Mouse (Mus musculus) embryonic facial prominence, embryonic 14.5 days (tissue): ENCODE data around the gene Hspa1a. TPM values are rescaled to one million over a fixed set of nuclear protein-coding genes. Genes with fewer than 3 reads are reported as not detected.
"Not testable (repeated sequence)": the region's sequence is repeated elsewhere in the genome, so short reads cannot be mapped to it uniquely, and the experiment has no call there.

Experiments
- ATAC-seq: fragments of 200-750 bp; cut with Nextera tagmentation; 2 replicates; pipeline ENCODE4 v1.8.0; 2017; ENCODE audit warnings: low read depth, moderate number of reproducible peaks, moderate TSS enrichment
- DNase-seq: peaks from one replicate; pipeline ENCODE4 v3.0.0-alpha.2; 2015; ENCODE audit warnings: low spot score
- H3K27ac ChIP-seq: fragments of 300-500 bp; sonication (generic); replicated peaks from 2 replicates; pipeline ENCODE4 v1.5.1; 2014; ENCODE audit warnings: low read depth, mild to moderate bottlenecking, low read length, moderate library complexity
- H3K27me3 ChIP-seq: fragments of 300-500 bp; sonication (generic); replicated peaks from 2 replicates; pipeline ENCODE4 v1.6.1; 2014; ENCODE audit warnings: low read length; ENCODE audit not compliant: control insufficient read depth, insufficient read depth
- H3K36me3 ChIP-seq: fragments of 300-500 bp; sonication (generic); 2 replicates; pipeline ENCODE4 v1.6.1; 2014; ENCODE audit warnings: low read length, mixed read lengths; ENCODE audit not compliant: control insufficient read depth, insufficient read depth
- H3K4me1 ChIP-seq: fragments of 300-500 bp; sonication (generic); 2 replicates; pipeline ENCODE4 v1.6.1; 2014; ENCODE audit warnings: antibody characterized with exemption, low read length; ENCODE audit not compliant: control insufficient read depth, insufficient read depth
- H3K4me2 ChIP-seq: fragments of 300-500 bp; sonication (generic); 2 replicates; pipeline ENCODE4 v1.6.1; 2014; ENCODE audit warnings: low read depth, mild to moderate bottlenecking, low read length, moderate library complexity, mixed read lengths
- H3K4me3 ChIP-seq: fragments of 300-500 bp; sonication (generic); 2 replicates; pipeline ENCODE4 v1.5.1; 2014; ENCODE audit warnings: low read depth, mild to moderate bottlenecking, low read length
- H3K9ac ChIP-seq: fragments of 300-500 bp; sonication (generic); 2 replicates; pipeline ENCODE4 v1.6.1; 2014; ENCODE audit warnings: low read depth, mild to moderate bottlenecking, low read length, moderate library complexity, mixed read lengths
- H3K9me3 ChIP-seq: fragments of 300-500 bp; sonication (generic); 2 replicates; pipeline ENCODE4 v1.6.1; 2016; ENCODE audit warnings: low read length; ENCODE audit not compliant: control insufficient read depth
- WGBS: fragments of 180-500 bp; shearing (Covaris S2); extraction: QIAGEN DNeasy Blood & Tissue Kit; methylation state at CpG from one replicate; pipeline ENCODE4 v1.1.7; 2014; 5-methylcytosine and 5-hydroxymethylcytosine counted together
- polyA plus RNA-seq: library from polyadenylated mRNA; unstranded; fragments of >200 nt; fragmentation: Nextera tagmentation; extraction: Ambion mirVana; gene quantifications from 2 replicates; pipeline ENCODE4 v1.2.1, GENCODE M21; 2014

Hspa1a gene
- polyA plus RNA-seq, 1 experiment from 2014 or later, result 7.3 TPM

DNA sequence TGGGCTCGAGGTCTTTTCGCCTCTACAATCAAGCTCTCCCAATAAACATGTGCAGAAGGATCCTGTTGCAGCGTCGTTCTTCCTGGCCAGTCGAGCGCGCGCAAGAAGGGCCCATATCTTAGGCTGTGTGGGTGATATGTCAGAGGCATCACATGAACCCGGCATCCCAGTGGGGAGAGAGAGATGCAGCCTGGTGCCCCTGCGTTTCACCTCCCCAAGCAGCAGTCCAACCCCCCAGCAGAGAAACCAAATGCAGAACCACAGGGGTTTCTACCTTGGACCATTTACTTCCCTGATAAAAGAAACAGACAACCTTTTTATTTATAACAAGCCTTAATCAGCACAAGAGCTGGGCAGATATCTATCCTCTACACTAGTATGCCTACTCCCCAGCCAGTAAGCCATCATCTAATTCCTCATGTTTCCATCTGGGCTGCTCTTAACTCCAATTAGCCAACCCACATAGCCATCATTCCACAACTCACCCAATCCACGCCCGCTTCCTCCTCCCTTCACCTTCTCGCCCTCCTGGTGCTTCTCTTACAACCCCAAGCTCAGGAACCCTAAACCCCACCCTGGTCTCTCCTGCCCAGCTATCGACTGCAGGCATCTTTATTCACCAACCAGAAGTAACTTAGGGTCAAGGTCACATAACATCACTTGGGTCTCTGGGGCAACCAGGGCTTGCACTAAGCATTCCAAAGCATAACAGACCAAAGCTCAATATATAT lies 24.6 kb upstream of the Hspa1a start:
- H3K27ac ChIP-seq, result no peak overlapping the region
- no peak overlapping the region for H3K4me2 ChIP-seq
- WGBS, result 93% methylated on average over 12 of the region's 14 CpGs
- H3K9ac ChIP-seq, result no peak overlapping the region; the same call in 1 of the 2 replicates
- peaks cover 6% of the 10 kb centered on the region; the same call in 1 of the 2 replicates for H3K4me1 ChIP-seq
- no peaks in the 10 kb centered on the region for H3K27me3 ChIP-seq
- H3K36me3 ChIP-seq, result peaks cover 26% of the 10 kb centered on the region
- DNase-seq, result no peak
- H3K9me3 ChIP-seq, result no peaks in the 10 kb centered on the region
- no peak for ATAC-seq
- H3K4me3 ChIP-seq, result no peak overlapping the region

DNA sequence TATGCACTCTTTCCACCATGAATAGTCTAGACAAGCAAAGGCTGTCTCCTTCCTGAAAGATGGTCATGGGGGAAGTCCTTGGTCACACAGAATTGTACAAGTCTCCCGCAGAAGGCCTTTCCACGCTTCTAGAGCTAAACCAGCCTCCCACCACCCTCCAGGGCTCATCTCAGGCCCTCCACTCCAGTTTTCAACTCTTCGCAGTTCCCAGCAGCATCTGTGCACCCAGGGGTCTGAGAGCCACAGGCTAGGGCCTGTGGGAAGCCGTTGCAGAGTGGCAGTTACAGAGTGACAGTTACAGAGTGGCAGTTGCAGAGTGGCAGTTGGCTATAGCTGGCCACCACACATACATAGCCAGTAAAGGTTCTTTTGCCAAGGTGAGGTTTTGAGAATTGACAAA lies 24.0 kb upstream of the Hspa1a start:
- not testable (repeated sequence) for H3K4me2 ChIP-seq, H3K4me3 ChIP-seq, H3K4me1 ChIP-seq, H3K9me3 ChIP-seq, H3K9ac ChIP-seq, ATAC-seq, H3K27ac ChIP-seq, DNase-seq, H3K27me3 ChIP-seq
- WGBS, result 96% methylated on average over 4 of the region's 4 CpGs
- H3K36me3 ChIP-seq, result peaks cover 28% of the 10 kb centered on the region

DNA sequence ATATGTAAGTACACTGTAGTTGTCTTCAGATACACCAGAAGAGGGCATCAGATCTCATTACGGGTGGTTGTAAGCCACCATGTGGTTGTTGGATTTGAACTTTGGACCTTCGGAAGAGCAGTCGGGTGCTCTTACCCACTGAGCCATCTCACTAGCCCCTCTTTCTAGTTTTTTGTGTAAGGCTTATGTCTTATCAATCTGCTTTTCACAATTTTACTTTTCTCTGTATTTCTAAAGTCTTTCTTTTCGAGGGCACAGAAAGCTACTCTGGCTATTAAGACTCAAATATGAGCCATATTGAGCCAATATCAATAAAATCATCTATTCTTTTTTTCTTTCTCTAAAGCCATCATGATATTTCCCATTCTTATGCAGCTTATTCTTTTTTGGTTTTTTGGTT lies 23.2 kb upstream of the Hspa1a start:
- WGBS, result 89% methylated on average over 4 of the region's 4 CpGs
- ATAC-seq, DNase-seq: not testable (repeated sequence)

DNA sequence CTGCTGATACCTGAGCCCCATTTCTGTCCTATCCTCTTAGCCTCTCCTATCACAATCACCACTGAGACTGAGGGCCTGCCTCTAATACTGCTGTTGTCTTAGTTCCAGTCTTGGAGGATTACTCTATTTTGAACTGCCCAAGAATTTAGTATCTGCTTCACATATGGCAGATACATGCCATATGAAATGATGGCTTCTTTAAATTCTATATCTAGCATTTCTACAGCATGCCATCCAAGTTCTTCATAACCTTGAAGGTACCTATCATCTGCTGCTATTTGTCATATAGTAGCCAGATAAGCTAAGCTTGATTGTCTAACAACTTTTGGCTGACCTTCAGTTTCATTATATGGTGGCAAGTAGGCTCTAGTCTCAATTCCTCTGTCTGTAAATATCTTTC lies 22.8 kb upstream of the Hspa1a start:
- peaks cover 34% of the 10 kb centered on the region for H3K36me3 ChIP-seq

More for the DNA sequence above, 23.2 kb upstream of the Hspa1a start:
- H3K4me1 ChIP-seq, H3K4me2 ChIP-seq, H3K9ac ChIP-seq, H3K9me3 ChIP-seq, H3K4me3 ChIP-seq, H3K27ac ChIP-seq, H3K27me3 ChIP-seq: not testable (repeated sequence)
- H3K36me3 ChIP-seq, result peaks cover 34% of the 10 kb centered on the region

DNA sequence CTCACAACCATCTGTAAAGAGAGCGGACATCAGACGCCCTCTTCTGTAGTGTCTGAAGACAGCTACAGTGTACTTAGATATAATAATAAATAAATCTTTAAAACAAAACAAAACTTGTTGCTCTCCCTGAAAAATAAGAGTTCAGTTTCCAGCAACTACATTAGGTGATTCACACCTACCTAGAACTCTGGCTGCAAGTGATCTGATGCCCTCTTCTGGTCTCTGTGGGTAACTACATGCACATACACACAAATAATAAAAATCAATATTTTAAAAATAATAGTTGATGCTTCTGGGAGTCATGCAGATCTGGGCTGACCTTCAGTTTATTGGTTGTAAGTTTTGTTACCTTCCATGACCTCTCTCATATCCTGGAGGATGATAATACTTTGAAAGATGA lies 12.3 kb upstream of the Hspa1a start:
- no peak overlapping the region for H3K4me3 ChIP-seq
- 80% methylated on average over 2 of the region's 2 CpGs for WGBS
- ATAC-seq (no peak), DNase-seq (peak; percentile 55)
- H3K4me2 ChIP-seq, result no peak overlapping the region
- H3K9me3 ChIP-seq, result no peaks in the 10 kb centered on the region
- peaks cover 38% of the 10 kb centered on the region for H3K36me3 ChIP-seq
- H3K27ac ChIP-seq, result no peak overlapping the region
- peaks cover 6% of the 10 kb centered on the region for H3K4me1 ChIP-seq
- no peaks in the 10 kb centered on the region for H3K27me3 ChIP-seq
- H3K9ac ChIP-seq, result no peak overlapping the region

More for the DNA sequence above, 22.8 kb upstream of the Hspa1a start:
- Histone ChIP-seq H3K27me3 (no peaks in the 10 kb centered on the region), H3K9me3 (no peaks in the 10 kb centered on the region), H3K4me1 (peaks cover 2% of the 10 kb centered on the region; the same call in 1 of the 2 replicates), H3K4me2 (no peak overlapping the region), H3K27ac (no peak overlapping the region), H3K9ac (no peak overlapping the region), H3K4me3 (no peak overlapping the region)
- DNase-seq, result no peak
- no peak for ATAC-seq

DNA sequence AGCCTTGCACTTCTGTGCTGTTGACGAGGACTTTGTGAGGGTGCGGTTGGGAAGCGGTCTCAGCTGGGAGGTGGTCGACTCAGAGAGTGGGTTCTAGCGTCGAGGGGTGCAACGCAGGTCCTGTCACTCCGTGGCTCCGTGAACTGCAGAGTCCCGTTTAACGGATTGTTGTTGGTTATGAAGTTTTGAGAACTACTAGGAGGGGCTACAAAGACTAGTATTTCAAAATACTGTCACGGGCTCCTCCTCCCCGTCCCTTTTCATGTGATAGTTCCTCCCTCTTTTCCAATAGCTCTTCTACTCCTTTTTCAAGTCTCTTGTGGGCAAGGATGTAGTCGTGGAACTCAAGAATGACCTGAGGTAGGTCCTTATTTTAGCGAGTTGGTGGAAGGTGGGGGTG lies 10.4 kb upstream of the Hspa1a start:
- H3K36me3 ChIP-seq, result peaks cover 27% of the 10 kb centered on the region
- 0% methylated on average over 15 of the region's 15 CpGs for WGBS
- peaks cover 6% of the 10 kb centered on the region for H3K4me1 ChIP-seq
- H3K27me3 ChIP-seq, result no peaks in the 10 kb centered on the region
- no peak for ATAC-seq
- H3K4me2 ChIP-seq, result peak overlapping the region; percentile 93
- peak overlapping the region; percentile 97 for H3K27ac ChIP-seq
- no peaks in the 10 kb centered on the region for H3K9me3 ChIP-seq
- peak overlapping the region; percentile 83 for H3K4me3 ChIP-seq
- DNase-seq, result no peak
- H3K9ac ChIP-seq, result peak overlapping the region; percentile 90

DNA sequence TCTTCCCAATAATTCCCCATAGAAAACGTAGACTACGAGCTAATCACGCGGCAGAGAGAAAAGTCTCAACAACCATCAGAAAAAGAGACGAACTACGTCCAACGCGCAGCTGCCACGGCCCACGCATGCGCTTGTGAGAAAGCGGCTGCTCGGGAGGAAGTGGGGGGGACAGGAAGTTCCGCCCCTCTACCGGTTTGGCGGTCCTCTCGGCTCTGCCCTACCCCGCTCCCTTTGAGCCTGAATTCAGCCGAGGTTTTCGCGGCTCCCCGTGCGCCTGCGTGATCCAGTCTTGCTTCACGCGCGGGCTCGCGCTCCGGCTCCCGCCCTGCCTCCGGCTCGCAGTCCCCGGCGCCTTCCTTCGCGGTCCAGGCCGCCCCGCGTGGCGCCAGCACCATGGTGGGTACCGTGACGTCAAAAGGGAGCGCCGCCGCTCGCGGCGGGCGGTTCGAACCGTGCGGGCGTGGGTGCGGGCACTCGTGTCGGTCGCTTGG lies 9.8 kb upstream of the Hspa1a start, which contains the start of gene Lsm2:
Gene Lsm2, plus strand, starts transcription at position 173 of the 491 bp plus-strand sequence.
- Histone ChIP-seq H3K4me2 (peak within 1 kb of the TSS; percentile 93), H3K36me3 (peaks cover 26% of the 10 kb centered on the region), H3K27ac (peak within 1 kb of the TSS; percentile 97), H3K4me1 (peaks cover 6% of the 10 kb centered on the region), H3K9ac (peak within 1 kb of the TSS; percentile 90), H3K9me3 (no peaks in the 10 kb centered on the region), H3K27me3 (no peaks in the 10 kb centered on the region), H3K4me3 (peak within 1 kb of the TSS; percentile 83)
- peak; percentile 97 for DNase-seq
- WGBS, result 0% methylated on average over 48 of the region's 58 CpGs
- ATAC-seq, result peak; percentile 96

DNA sequence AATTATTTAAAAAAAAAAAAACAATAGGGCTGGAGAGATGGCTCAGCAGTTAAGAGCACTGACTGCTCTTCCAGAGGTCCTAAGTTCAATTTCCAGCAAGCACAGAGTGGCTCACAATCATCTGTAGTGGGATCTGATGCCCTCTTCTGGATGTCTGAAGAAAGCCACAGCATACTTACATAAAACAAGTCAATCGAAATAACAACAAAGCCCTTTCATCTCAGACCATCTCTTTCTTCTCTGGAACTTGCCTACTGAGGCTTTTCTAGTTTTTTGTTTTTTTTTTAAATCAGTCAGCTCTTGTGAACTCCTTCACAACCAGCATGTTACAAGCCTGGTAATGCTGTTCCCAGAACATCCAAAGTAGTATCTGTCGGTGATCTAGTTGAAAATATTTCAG lies 8.7 kb upstream of the Hspa1a start:
- DNase-seq (peak; percentile 84), ATAC-seq (no peak)
- peak overlapping the region; percentile 93 for H3K4me2 ChIP-seq
- H3K27ac ChIP-seq, result peak overlapping the region; percentile 97; the same call in 1 of the 2 replicates
- WGBS, result 12% methylated on average over 2 of the region's 2 CpGs
- H3K9me3 ChIP-seq, result no peaks in the 10 kb centered on the region
- H3K4me3 ChIP-seq, result peak overlapping the region; percentile 83
- H3K9ac ChIP-seq, result peak overlapping the region; percentile 90
- no peaks in the 10 kb centered on the region for H3K27me3 ChIP-seq
- H3K36me3 ChIP-seq, result peaks cover 15% of the 10 kb centered on the region
- peaks cover 6% of the 10 kb centered on the region for H3K4me1 ChIP-seq

DNA sequence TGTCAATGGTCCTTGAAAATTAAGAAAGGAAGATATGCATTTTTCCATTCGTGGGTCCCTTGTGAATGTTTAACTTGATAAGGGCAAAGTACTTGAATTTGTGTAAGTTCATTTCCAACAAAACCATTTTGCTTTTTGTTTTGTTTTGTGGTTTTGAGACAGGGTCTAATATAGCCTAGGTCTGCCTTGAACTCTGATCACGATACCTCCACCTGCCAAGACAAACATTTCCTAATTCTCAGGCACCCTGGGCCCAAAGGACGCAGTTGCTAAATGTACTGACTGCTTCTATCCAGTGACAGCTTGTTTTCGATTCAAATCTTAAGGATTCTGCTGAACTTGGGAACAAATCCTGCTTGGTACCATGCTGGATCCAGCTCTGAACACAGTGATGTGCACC lies 7.7 kb upstream of the Hspa1a start:
- Histone ChIP-seq H3K27ac (no peak overlapping the region), H3K36me3 (peaks cover 5% of the 10 kb centered on the region), H3K4me2 (no peak overlapping the region), H3K9me3 (no peaks in the 10 kb centered on the region), H3K4me3 (no peak overlapping the region), H3K9ac (no peak overlapping the region), H3K4me1 (peaks cover 6% of the 10 kb centered on the region), H3K27me3 (no peaks in the 10 kb centered on the region)
- no peak for DNase-seq
- WGBS, result 84% methylated on average over 4 of the region's 4 CpGs
- ATAC-seq, result no peak
